Mouse (Mus musculus): ENCODE results near the gene Abhd17c.

Abhd17c gene

GRCm38 (mm10) chr7:84059799-84060198 lies 91.9 kb downstream of the Abhd17c start:
- DNase-seq = no peak

Data from kidney, postnatal 4 days (tissue).